Mouse (Mus musculus): ENCODE results near the gene Mcpt2. TPM values are rescaled to one million over a fixed set of nuclear protein-coding genes. Genes with fewer than 3 reads are reported as not detected.
"Not testable (repeated sequence)": the region's sequence is repeated elsewhere in the genome, so short reads cannot be mapped to it uniquely, and the experiment has no call there.

Gene Mcpt2
- polyA plus RNA-seq (2016; fragmentation: Nextera tagmentation; extraction: Ambion mirVana) = 0.18 TPM in 1 of 2 replicates, not detected in the other

- H3K4me3 ChIP-seq; H3K4me2 ChIP-seq; H3K9me3 ChIP-seq (replicated peaks); H3K27ac ChIP-seq (ENCODE audit: poor library complexity, severe bottlenecking); H3K27me3 ChIP-seq (replicated peaks); H3K4me1 ChIP-seq (replicated peaks); ATAC-seq (ENCODE audit: insufficient number of reproducible peaks, low FRiP score); H3K9ac ChIP-seq; H3K36me3 ChIP-seq: not testable (repeated sequence)
- 53% methylated on average over 1 of the region's 1 CpGs for WGBS
These were observed at the start of gene Mcpt2 for GRCm38 (mm10) chr14:56041792-56042191. TSS of gene Mcpt2 (plus strand) at chr14:56042041.

GRCm38 (mm10) chr14:56013147-56013546, 28.7 kb upstream of the Mcpt2 start:
- Histone ChIP-seq H3K27me3 (replicated peaks) (no peaks in the 10 kb centered on the region), H3K4me3 (no peak overlapping the region), H3K36me3 (no peaks in the 10 kb centered on the region), H3K9me3 (replicated peaks) (no peaks in the 10 kb centered on the region), H3K4me2 (no peak overlapping the region), H3K4me1 (replicated peaks) (no peaks in the 10 kb centered on the region), H3K9ac (no peak overlapping the region), H3K27ac (ENCODE audit: poor library complexity, severe bottlenecking) (no peak overlapping the region)
- no peak for ATAC-seq (ENCODE audit: insufficient number of reproducible peaks, low FRiP score)
- 48% methylated on average over 3 of the region's 3 CpGs for WGBS

DNA sequence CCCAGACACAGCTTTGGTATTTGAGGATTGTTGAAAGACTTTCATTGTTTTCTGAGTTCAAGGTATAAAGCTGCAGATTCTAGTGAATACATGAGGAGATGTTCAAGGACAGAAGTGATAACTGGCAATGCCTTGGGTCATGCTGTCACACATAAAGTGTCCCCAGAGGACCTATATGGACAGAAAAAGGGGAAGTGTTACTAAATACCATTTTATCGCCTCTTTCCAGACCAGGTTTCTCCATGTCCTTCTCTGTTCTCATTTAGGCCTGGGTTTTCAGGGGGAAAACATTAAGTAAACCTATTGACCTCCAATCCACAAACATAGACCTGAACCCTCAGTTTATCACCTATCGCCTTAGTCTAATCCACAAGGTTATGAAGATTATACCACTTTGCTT, 27.9 kb upstream of the Mcpt2 start:
- Histone ChIP-seq H3K9me3 (replicated peaks) (no peaks in the 10 kb centered on the region), H3K4me3 (no peak overlapping the region), H3K9ac (no peak overlapping the region), H3K27me3 (replicated peaks) (no peaks in the 10 kb centered on the region), H3K4me1 (replicated peaks) (no peaks in the 10 kb centered on the region), H3K27ac (ENCODE audit: poor library complexity, severe bottlenecking) (no peak overlapping the region), H3K4me2 (no peak overlapping the region), H3K36me3 (no peaks in the 10 kb centered on the region)
- WGBS = 83% methylated on average over 2 of the region's 2 CpGs
- ATAC-seq (ENCODE audit: insufficient number of reproducible peaks, low FRiP score) = no peak

DNA sequence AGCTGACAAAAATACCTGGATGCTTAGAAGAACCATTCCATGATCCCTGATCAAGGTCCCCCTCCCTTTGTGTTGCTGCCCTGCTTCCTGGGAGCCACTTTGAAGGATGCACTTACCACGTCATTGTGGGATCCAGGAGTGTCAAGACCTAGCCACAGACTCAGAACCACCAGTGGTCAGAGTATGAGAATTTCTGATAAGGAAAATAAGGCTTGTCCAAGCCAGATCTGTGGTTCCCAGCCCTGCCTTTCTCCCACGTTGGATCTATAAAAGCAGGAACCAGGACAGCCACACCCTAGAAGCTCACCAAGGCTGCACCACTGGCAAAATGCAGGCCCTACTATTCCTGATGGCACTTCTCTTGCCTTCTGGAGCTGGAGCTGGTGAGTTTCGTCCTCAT, 24.2 kb upstream of the Mcpt2 start, which contains the start of gene Mcpt1:
TSS of gene Mcpt1 (plus strand) at position 301 of the 400 bp plus-strand sequence.
- not testable (repeated sequence) for H3K4me1 ChIP-seq (replicated peaks); H3K36me3 ChIP-seq; H3K9me3 ChIP-seq (replicated peaks); H3K9ac ChIP-seq; H3K27me3 ChIP-seq (replicated peaks); ATAC-seq (ENCODE audit: insufficient number of reproducible peaks, low FRiP score); H3K4me2 ChIP-seq; H3K4me3 ChIP-seq; H3K27ac ChIP-seq (ENCODE audit: poor library complexity, severe bottlenecking)
- WGBS = 66% methylated on average over 3 of the region's 3 CpGs

GRCm38 (mm10) chr14:56019446-56019845, 22.4 kb upstream of the Mcpt2 start:
- Histone ChIP-seq H3K4me2 (no peak overlapping the region), H3K36me3 (no peaks in the 10 kb centered on the region), H3K27ac (ENCODE audit: poor library complexity, severe bottlenecking) (no peak overlapping the region), H3K4me3 (no peak overlapping the region), H3K4me1 (replicated peaks) (no peaks in the 10 kb centered on the region), H3K27me3 (replicated peaks) (no peaks in the 10 kb centered on the region), H3K9ac (no peak overlapping the region), H3K9me3 (replicated peaks) (no peaks in the 10 kb centered on the region)
- ATAC-seq (ENCODE audit: insufficient number of reproducible peaks, low FRiP score) = no peak
- WGBS = 59% methylated on average over 1 of the region's 1 CpGs

GRCm38 (mm10) chr14:56021305-56021704, 20.5 kb upstream of the Mcpt2 start:
- not testable (repeated sequence) for H3K27me3 ChIP-seq (replicated peaks); H3K9me3 ChIP-seq (replicated peaks); H3K36me3 ChIP-seq; H3K4me3 ChIP-seq; H3K27ac ChIP-seq (ENCODE audit: poor library complexity, severe bottlenecking); H3K4me2 ChIP-seq; H3K9ac ChIP-seq; ATAC-seq (ENCODE audit: insufficient number of reproducible peaks, low FRiP score); H3K4me1 ChIP-seq (replicated peaks)
- 58% methylated on average over 4 of the region's 4 CpGs for WGBS

DNA sequence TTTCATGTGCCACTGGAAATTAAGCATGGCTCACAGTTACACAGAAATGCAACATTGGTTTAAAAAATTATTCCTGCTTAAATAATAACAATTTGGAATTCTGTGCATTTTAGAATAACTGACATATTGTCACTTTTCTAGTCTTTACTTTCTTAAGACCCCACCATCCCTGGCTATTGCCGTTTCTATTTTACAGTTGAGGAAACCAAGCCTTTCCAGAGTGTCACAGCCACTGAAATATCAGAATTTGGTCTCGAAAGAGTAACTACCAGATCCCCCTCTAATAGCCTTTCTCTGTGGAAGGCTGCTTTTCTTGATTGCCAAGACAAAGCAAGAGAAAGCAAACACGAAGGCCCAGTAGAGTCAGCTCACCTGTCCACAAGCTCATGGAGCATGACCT, 11.4 kb upstream of the Mcpt2 start, which contains the start of gene Mcpt9:
TSS of gene Mcpt9 (minus strand) at position 101 of the 400 bp plus-strand sequence.
- H3K27me3 ChIP-seq (replicated peaks); H3K4me2 ChIP-seq; H3K4me3 ChIP-seq; H3K9me3 ChIP-seq (replicated peaks); H3K27ac ChIP-seq (ENCODE audit: poor library complexity, severe bottlenecking); ATAC-seq (ENCODE audit: insufficient number of reproducible peaks, low FRiP score); H3K36me3 ChIP-seq; H3K9ac ChIP-seq; H3K4me1 ChIP-seq (replicated peaks): not testable (repeated sequence)
- 72% methylated on average over 3 of the region's 3 CpGs for WGBS

DNA sequence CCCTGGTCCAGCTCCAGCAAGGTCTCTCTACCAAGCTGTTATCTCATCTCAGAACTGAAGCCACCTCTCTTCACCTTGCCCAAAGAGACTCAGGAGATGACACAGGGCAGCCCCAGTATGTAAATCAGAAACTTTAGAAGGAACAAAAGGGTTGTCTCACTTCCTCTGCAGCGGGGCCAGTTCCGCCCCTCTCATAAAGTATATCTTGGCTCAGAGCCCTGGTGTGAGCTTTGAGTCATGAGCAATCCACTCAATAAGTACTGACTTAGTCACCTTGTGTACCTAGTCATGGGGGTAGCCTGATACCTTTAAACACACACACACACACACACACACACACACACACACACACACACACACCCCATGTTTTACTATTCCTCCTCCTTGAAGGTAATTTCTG, 7.4 kb upstream of the Mcpt2 start:
- no peak overlapping the region for H3K9ac ChIP-seq
- ATAC-seq (ENCODE audit: insufficient number of reproducible peaks, low FRiP score) = no peak
- no peaks in the 10 kb centered on the region for H3K9me3 ChIP-seq (replicated peaks)
- H3K27me3 ChIP-seq (replicated peaks) = no peaks in the 10 kb centered on the region
- WGBS = 62% methylated on average over 2 of the region's 2 CpGs
- H3K4me3 ChIP-seq = no peak overlapping the region
- H3K36me3 ChIP-seq = no peaks in the 10 kb centered on the region
- H3K4me1 ChIP-seq (replicated peaks) = no peaks in the 10 kb centered on the region
- H3K4me2 ChIP-seq = no peak overlapping the region
- H3K27ac ChIP-seq (ENCODE audit: poor library complexity, severe bottlenecking) = no peak overlapping the region

DNA sequence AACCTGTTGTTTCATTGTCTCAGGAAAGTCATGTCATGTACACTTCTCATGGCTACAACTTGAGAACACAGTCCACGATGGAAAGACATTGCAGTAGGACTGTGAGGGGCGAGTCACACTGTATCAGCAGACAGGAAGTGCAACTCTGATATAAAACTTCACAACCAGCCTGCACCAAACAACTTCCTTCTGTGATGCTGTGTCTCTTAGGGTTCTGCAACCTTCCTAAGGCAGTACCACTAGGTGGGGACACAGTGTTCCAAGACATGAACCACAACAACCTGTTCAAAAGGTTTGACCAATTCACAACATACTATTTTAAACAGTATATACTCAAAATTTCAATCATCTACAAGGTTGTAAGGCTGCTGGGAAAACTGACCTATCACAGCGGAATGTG, 13.6 kb downstream of the Mcpt2 start:
- no peaks in the 10 kb centered on the region for H3K36me3 ChIP-seq
- H3K4me1 ChIP-seq (replicated peaks) = peaks cover 13% of the 10 kb centered on the region
- H3K27me3 ChIP-seq (replicated peaks) = no peaks in the 10 kb centered on the region
- ATAC-seq (ENCODE audit: insufficient number of reproducible peaks, low FRiP score) = peak; percentile 33; the same call in 1 of the 2 replicates
- H3K9me3 ChIP-seq (replicated peaks) = no peaks in the 10 kb centered on the region
- no peak overlapping the region for H3K27ac ChIP-seq (ENCODE audit: poor library complexity, severe bottlenecking)
- 45% methylated on average over 3 of the region's 3 CpGs for WGBS
- no peak overlapping the region for H3K4me2 ChIP-seq
- H3K9ac ChIP-seq = no peak overlapping the region
- H3K4me3 ChIP-seq = no peak overlapping the region

DNA sequence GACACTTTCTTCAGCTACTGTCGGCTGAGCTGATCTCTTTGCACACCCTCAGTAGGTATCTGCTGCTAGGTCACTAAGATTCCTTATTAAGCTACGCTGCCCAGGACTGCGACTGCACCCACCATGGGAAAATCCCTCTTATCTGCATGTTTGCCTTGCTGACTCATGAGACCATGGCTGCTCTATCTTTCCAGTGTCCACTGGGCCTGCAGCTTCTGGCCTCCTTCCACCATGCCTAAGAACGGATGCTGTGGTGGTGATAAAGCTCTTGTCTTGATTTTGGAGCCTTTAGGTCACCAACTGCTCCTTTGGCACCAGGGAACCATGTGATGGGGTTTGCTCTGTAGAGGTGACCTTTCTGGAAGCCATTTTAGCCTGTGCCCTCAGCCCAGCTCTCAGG, 15.9 kb downstream of the Mcpt2 start:
- H3K9ac ChIP-seq = no peak overlapping the region
- ATAC-seq (ENCODE audit: insufficient number of reproducible peaks, low FRiP score) = peak; percentile 64; the same call in 1 of the 2 replicates
- no peaks in the 10 kb centered on the region for H3K36me3 ChIP-seq
- WGBS = 23% methylated on average over 4 of the region's 4 CpGs
- H3K9me3 ChIP-seq (replicated peaks) = no peaks in the 10 kb centered on the region
- H3K4me1 ChIP-seq (replicated peaks) = peaks cover 13% of the 10 kb centered on the region
- no peak overlapping the region for H3K4me3 ChIP-seq
- H3K4me2 ChIP-seq = no peak overlapping the region
- no peaks in the 10 kb centered on the region for H3K27me3 ChIP-seq (replicated peaks)
- H3K27ac ChIP-seq (ENCODE audit: poor library complexity, severe bottlenecking) = no peak overlapping the region; the same call in 1 of the 2 replicates

- not testable (repeated sequence) for H3K27me3 ChIP-seq (replicated peaks); H3K36me3 ChIP-seq; H3K9ac ChIP-seq; H3K9me3 ChIP-seq (replicated peaks); H3K27ac ChIP-seq (ENCODE audit: poor library complexity, severe bottlenecking); H3K4me3 ChIP-seq; ATAC-seq (ENCODE audit: insufficient number of reproducible peaks, low FRiP score); H3K4me1 ChIP-seq (replicated peaks); H3K4me2 ChIP-seq
- 43% methylated on average over 3 of the region's 3 CpGs for WGBS
These were observed 20.4 kb downstream of the Mcpt2 start, which contains the start of gene Mcpt4 for GRCm38 (mm10) chr14:56062213-56062612. TSS of gene Mcpt4 (minus strand) at chr14:56062313.

DNA sequence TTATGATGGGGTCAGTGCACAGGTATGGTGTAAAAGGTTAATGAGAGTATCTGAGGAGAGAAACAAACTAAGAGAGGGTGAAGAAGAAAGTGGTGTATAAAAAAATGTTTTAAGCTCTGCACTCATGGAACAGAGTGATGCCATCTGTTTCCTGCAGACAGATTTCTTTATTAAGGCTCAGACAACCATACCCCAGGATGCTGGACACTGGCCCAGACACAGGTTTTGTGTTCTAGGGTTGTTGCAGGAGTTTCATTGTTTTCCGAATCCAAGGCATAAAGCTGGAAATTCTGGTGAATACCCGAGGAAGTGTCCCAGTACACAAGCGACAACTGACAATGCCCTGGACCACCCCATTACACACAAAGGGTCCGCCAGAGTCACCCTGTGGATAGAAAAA, 40.2 kb downstream of the Mcpt2 start:
- Histone ChIP-seq H3K4me3 (no peak overlapping the region), H3K4me1 (replicated peaks) (no peaks in the 10 kb centered on the region), H3K27ac (ENCODE audit: poor library complexity, severe bottlenecking) (no peak overlapping the region), H3K36me3 (no peaks in the 10 kb centered on the region), H3K27me3 (replicated peaks) (no peaks in the 10 kb centered on the region), H3K4me2 (no peak overlapping the region), H3K9ac (no peak overlapping the region), H3K9me3 (replicated peaks) (no peaks in the 10 kb centered on the region)
- no peak for ATAC-seq (ENCODE audit: insufficient number of reproducible peaks, low FRiP score)
- whole genome bisulfite sequencing = 79% methylated on average over 4 of the region's 4 CpGs

Measured in heart, embryonic 12.5 days (tissue).